Mouse (Mus musculus) liver, embryonic 14.5 days (tissue): Measurements from ENCODE around the gene Tbce.

Source experiments
- CTCF ChIP-seq: IDR thresholded peaks from 2 replicates; pipeline ENCODE4 v1.5.1; 2016; ENCODE audit warnings: antibody characterized with exemption, low read depth, control low read depth
- EP300 ChIP-seq: IDR thresholded peaks from 2 replicates; pipeline ENCODE4 v1.6.1; 2016; ENCODE audit warnings: antibody characterized with exemption, low read depth

DNA sequence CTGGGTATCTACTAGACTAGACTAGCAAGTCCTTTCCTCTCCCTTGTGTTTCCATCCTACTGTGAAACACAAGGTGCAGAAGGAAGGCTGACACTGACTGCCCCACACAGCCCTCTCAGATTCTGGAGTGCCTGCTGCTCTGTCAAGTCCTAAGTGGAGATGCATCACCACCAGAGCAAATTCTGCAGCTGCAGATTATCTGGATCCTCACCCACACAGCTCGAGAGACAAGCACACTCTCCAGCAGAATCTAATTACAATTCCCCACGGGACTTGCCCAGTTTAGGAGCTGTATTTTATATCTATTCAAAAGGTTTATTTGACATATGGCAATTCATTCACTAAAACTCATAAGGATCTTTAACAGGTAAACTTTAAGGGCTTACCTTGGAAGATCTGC lies 33.4 kb downstream of the Tbce start:
- no peak for TF ChIP-seq CTCF
- no peak for TF ChIP-seq EP300
